Mouse (Mus musculus) right cerebral cortex, postnatal 10 days (tissue): ENCODE measurements around the gene Tgoln1.
A peak's percentile ranks its signal among the peaks of the same experiment; 100 is the strongest.

Source experiments
- DNase-seq, 2 experiments: peaks; one replicate each; pipeline ENCODE4 v3.0.0; 2021; ENCODE audit warnings: low spot score in 2 of 2

Gene Tgoln1

DNA sequence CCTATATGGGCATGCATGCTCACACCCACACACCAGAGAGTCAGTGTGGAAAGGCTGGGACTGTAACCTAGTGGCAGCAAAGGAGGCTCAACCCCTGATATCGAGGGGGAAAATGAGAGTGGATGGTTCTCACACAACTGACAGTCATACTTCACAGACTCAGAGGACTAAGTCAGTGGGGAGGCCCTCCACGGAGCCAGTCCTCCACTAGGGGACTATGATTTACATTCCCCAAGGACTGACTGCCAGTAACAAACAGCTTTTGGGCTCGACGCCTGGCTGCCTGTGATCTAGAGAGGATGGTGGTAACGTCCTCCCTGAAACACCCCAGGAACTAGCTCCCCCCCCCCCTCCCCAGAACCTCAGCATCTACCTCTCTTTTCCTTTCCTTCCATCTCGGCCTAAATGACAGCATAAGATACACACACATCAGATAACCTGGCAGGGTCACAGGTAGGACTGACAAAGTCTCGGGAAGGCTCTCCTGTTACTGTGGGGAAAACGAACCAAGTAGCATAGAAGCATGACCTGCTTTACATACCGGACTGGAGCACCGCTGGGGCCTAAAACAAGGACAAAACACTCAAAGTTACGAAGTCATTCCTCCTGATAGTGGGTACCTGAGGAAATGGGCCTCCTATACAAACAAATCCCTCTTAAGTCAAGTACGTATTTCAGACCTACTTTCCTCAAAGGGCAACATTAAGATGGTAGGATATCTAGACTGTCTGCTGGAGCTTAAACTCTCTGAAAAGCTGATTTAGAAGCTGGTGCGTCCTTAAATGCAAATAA lies 19.5 kb downstream of the Tgoln1 start:
- peak in 1 of 2 experiments; percentile 46 for DNase-seq

DNA sequence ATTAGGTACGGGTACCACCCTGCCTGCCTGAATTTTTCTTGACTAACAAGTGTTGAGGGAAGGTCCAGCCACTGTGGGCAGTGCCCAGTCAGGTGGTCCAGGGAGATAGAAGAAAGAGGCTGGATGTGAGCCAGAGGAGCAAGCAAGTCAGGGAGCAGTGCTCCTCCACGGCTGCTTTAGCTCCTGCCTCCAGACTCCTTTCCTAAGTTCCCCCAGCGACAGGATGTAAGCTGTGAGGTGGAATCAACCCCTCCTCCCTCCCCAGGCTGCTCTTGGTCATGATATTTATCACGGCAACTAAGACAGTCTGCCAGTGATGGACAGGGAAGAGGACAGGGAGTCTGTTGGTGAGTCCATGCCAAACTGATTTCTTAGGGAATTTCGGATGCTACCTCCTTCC lies 22.9 kb downstream of the Tgoln1 start:
- DNase-seq, result no peak

DNA sequence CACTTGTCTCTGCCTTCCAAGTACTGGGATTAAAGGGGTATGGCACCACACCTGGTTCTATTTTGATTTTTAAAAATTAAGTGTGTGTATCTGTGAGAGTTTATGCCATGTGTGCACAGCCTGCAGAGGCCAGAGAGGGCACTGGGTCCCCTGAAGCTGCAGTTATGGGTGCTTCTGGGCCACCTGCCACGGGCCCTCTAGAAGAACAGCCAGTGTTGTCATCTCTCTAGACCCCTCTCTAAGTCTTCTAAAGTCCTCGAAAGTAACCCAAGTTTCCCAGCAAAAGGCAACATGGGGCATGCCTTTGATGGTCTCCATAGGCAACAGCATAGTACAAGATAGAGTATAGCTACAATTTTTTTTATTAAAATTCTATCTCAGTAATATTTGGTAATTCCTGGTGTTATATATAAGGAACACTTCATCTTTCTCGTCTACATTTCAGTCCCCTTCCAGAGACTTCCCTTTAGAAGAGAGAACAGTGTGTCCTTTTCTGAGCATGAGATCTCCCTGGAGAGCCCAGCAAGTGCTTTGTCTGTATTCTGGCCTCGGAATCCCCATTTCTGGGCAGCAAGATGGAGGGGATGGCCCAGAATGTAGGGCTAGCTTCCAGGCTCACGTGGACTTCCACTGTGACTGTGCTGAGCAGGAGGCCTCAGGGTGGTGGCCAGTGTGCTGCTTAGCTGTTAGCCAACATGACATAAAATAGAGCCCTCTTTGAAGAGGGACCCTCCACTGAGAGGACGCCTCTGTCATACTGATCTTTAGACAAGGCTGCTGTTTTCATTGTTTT lies 23.6 kb downstream of the Tgoln1 start:
- DNase-seq, result peak; percentile 63 to 68

DNA sequence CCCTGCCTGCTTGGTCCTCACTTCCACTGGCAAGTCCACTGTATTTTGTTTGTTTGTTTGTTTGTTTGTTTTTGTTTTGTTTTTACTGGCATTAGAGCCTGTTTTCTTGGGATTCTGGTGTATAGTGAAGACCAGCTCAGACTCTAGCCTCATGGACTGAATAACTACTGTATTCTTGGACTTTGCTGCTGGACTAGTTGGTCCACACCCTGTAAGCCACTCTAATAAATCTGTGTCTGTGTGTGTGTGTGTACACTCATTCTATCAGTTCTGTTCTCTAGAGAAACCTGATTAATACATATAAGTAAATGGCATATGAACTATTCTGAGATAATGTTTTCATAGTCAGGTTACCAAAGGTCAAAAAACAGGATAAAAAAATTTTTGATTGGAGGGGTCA lies 26.7 kb downstream of the Tgoln1 start:
- no peak for DNase-seq

DNA sequence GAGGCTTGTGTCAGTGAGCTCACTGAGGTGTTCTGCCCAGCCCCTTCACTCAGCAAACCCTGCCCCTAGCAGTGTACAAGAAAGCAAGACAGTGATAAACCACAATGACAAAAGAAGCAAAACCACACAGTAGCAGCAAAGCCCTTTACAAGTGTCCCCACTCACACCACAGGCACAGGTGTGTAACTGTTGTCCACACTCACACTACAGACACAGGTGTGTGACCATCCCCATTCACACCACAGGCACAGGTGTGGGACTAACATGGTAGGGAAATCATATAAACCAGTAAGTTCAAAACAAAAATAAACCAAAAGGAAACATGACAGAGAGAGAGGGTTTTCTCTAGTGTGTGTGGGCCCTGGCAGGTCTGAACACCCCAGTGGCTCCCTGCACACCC lies 28.5 kb downstream of the Tgoln1 start:
- DNase-seq, result no peak

DNA sequence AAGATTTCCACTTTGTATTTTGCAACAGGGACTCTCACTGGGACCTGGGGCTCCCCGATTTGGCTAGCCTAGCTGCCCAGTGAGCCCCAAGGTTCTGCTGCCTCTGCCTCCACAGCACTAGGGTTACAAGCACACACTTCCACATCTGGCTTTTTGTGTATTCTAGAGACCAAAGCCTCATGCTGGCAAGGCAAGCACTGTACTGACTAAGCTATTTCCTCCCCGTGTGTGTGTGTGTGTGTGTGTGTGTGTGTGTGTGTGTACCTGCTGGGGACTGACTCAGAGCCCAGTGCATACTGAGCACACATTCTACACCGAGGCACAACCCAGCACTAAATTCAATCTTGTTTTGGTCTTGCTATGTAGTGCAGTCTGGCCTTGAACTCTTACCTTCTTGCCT lies 30.1 kb downstream of the Tgoln1 start:
- DNase-seq, result no peak

DNA sequence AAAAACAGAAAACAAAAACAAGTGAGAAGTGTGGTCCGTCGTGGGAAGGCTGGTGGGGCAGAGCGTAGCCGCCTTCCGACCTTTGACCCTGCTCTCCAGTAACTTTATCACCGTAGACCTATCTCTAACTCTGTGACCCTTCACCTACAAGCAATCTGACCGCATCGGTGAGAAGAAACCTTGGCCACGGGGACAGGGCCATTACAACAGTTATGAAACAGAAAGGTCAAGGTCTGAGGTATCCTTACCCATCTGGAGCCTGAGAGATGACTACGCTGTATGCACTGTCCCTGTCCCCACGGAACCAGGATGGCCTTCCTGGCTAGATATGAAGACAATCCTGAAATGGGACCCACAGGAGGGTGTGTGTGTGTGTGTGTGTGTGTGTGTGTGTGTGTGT lies 32.6 kb downstream of the Tgoln1 start:
- no peak for DNase-seq

DNA sequence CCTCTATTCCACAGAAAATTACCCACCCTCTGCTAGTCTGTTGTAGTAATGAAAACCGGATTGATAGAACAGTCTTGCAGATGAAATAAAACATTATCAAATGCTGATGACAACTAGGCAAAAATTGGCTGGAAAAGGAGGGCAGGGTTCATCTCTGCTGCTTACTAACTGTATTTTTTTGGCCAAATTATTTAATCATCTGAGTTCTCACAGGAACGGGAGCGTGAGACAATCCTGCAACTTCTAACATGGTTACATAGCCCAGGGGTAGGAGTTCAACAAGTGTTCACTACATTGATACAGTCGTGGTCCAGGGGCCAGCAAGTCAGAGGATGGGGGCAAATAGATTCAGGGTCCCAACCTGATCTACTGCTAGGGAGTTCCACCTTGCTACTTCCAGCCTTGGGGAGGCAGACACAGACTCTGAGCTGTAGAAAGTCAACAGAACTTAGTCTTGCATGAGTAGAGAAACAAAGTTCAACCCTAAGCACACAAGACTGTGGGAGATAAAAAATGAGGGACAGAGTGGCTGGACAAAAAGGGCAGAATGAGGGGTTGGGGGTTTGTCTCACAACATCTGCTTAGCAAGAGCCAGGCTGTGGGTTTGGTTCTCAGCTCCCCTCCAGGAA lies 33.5 kb downstream of the Tgoln1 start:
- DNase-seq, result no peak

DNA sequence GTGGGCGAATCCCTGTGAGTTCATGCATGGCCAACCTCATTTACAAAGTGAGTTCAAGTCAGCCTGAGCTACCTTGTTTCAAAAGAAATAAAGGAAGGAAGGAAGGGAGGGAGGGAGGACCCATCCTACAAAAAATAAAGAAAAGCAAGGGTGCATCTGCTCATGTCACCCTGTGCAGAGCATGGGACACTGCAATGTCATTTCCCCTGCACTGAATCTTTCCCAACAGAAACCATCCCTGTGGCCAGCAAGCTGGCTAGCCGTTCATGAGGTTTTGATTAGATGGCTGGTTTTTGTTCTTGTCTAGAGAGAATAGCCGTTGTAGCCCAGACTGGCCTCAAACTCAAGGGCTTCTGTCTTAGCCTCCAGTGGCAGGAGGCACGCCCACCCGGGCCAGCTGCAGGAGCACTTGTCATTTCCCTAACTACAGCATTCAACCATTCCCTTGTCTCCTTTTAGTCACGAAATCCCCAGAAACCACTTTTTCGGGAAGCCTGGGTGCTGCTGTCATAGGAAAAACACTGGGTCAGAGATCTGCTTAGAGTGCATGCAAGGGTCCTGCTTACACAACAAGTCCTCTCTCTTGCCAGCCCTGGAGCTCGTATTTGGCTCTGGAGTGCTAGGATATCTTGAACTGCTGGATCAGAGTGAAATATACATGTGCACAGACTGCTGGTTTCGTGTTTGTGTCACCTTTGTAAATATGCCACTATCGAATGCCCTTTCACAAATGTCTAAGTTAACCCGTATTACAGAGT lies 35.0 kb downstream of the Tgoln1 start:
- no peak for DNase-seq

DNA sequence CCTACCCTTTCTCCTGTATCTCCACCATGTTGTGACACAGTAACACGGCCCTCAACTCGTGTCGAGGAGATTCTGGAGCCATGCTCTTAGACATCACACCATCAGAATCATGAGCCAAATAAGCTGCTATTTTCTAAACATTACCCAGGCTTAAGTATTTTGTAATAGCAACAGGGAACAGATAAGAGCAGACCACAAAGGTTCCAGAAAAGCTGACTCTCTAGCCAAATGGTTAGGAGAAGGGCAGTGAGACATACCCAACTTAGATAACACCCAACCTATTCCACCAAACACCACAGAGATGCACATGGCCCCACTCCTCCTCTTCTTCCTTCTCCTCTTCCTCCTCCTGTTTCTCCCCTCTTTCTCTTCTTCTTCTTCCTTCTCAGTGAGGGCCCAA lies 40.8 kb downstream of the Tgoln1 start:
- no peak for DNase-seq

DNA sequence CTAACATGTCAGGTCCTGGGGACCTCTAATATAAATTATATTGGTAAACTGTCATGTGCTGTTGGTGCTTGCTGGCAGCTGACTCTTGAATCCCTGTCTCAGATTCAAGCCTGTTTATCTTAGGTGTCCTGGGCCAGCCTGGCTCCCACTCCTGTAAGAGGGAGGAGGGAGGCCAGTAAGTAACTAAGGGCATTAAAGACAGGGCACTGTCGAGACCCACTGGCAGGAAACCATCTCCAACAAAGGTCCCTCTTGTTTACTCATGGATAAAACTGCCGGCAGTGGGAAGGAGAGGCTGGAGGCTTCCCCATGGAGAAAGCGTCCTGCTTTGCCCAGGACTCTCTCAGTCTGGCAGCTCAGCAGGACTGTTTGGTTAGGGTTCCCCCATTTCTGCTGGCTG lies 45.0 kb downstream of the Tgoln1 start:
- no peak for DNase-seq

DNA sequence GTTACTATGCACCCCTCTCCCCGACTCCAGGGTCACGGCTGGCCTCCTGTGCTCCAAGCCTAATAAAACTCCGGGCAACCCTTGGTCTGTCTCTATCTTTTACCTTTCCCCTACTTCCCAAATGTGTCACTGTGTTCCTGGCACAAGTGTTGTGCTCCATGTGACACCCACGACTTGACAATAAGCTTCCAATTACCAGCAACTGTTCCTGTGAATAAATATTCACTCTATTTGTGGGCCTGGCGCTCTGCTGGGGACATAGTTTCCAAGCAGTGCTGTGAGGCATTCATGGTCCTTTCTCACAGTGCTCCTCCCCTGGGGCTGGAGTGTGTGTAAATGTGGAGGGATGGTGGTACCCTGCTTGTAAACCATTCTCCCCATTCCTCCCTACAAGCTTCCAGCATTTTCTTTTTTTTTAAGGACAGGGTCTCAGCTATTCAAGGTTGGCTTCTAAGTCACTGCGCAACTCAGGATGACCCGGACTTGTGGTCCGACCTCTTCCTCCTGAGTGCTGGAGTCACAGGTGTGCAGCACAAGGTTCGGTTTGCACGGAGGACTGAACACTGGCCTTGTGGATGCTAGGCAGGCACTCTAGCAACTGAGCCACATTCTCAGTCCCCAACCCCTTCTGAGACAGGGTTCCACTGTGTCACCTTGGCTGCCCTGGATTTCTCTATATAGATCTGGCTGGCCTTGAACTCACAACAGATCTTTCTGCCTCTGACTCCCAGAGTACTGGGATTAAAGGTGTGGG lies 46.0 kb downstream of the Tgoln1 start:
- DNase-seq, result no peak

DNA sequence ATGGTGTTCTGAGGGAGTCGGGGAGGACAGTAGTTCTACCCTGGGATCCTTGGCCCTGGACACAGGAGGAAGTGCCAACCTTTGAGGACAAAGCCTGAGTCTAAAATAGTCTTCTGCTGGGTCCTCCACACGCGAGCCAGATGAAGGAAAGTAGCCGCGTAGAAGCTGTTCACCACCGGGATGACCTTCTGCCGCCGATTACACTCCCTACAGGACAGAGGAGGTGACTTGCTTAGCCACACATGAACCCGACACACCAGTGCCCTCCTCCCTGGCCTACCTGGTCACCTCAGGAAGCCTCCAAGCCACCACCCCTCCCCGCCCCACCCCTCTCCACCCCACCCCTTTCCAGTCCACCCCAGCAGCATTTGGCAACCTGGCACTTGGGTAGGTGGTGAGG lies 48.1 kb downstream of the Tgoln1 start:
- DNase-seq, result no peak

DNA sequence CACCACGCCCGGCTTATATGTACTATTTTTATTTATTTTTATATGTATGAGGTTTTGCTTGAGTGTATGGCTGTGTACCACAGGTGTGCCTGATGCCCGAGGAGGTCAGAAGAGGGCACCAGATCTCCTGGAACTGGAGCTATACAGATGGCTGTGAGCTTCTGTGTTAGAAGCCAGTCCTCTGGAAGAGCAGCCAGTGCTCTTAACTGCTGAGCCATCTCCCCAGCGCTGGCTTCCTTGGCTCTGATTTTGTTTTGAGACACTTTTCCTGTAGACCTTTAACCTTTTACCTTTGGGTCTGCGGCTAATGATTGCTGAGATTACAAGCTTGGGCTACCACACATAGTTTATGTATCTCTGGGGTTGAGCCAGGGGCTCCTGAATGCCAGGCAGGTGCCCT lies 49.3 kb downstream of the Tgoln1 start:
- DNase-seq, result no peak

DNA sequence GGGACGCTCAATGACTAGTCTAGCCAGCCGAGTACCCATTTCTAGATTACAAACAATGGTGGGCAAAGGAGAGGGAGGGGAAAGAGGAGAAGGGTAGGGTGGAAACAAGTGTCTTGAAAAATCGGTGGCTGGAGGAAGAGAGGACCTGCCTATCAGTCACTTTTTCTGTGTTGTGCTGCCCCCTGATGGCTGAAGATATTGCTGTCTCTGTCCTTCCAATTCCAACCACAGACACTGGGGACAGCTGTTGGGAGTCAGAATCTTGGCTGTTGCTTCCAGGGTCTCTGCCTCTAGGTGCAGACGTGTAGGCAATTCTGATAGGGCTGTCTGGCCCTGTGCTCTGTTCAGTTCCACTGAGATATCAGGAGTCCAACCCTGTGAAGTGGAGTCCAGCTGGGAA lies 50.8 kb downstream of the Tgoln1 start:
- peak; percentile 90 to 93 for DNase-seq

DNA sequence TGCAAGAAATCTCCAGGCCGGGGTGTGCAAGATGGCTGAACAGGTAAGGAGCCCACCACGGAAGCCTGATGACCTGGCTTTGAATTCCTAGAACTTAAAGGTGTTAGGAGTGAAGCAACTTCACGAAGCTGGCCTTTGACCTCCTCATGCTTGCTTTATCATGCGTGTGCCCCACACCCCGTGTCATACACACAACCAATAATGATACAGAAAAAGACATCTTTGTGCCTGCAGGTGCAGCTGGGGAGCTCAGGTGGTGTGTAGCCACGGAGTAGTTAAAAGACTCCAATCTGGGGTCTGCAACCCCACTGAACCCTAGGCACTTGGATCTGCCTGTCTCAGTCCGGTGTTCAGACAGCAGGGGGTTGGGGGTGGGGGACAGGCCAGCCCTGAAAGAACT lies 51.3 kb downstream of the Tgoln1 start:
- no peak for DNase-seq

DNA sequence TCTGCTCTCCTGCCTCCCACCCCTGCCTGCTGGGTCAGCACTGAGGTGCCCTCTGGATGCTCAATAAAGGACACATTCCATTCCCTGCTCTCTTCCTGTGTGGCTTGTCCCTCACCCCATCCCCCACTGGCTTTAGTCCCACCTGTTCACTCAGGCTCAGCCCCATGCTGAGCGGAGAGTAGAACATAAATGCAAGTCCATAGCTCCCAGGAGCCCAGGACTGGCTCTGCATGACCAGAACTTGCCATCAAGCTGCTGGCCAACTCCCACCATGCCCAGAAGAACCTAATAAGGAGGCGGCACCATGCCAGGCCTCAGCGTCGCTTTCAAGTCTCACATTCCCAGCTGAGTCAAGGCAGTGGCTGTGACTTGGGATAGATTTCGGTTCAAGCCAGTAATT lies 53.9 kb downstream of the Tgoln1 start:
- no peak for DNase-seq

DNA sequence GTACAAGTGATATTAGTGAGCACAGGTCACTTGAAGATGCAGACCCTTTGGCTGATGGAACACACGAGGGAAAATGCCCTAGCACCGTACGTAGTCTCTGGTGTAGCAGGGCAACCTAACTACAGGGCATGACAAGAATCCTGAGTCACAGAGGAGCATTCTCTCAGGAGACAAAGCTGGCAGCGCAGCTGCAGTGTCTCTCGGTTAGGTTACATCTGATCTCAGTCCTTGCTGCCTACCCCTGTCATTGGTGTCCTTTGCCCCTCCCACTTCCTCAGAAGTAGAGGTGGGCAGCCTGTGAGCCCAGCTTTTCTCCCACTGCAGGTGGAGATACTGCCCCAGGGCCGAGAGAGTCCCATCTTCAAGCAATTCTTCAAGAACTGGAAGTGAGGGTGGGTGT lies 54.3 kb downstream of the Tgoln1 start:
- no peak for DNase-seq

DNA sequence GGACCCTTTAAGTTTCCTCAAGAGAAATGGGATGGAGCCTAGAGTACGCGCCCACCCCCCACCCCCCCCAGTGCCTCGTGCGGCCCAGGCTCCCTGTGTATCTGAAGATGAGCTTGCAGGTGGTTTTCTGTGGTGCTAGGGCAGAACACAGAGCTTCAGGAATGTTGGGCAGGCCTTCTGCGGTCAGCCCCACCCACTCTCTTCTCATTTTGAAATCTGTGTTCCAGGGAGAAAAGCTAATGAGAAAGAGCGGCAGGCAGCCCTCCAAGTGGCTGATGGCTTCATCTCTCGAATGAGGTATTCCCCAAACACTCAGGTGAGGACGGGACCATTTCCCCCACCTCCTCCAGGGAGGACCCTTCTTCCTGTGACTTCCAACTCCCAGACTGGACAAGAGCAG lies 56.0 kb downstream of the Tgoln1 start:
- DNase-seq, result no peak
